Mouse (Mus musculus): Measurements from ENCODE around the gene Noxo1.

DNA sequence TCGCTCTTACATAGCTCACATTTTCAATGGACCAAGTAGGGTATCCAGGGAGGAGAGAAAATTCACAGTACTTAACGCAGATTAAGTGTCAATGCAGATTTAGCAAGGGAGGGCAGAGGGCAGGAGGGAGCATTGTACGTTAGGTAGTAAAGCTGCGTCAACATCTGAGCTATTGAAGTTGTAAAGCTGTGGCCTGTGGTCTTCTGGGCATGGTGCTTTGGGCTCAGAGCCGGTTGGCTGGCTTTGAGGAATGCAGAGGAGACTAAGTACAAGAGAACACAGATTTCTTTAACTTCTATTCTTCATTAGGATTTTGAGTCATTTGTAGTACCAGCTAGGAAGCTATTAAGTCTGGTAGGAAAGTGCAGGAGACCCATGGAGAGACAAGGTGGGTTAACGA is 19.5 kb downstream of the Noxo1 start:
- TF ChIP-seq CTCF (IDR thresholded peaks at IDR 0.05; ENCODE audit: control insufficient read depth, insufficient read depth, insufficient replicate concordance, low read depth, low read length), result no peak
- TF ChIP-seq POLR2A (IDR thresholded peaks at IDR 0.05; ENCODE audit: control insufficient read depth, low read depth, low read length), result no peak

All from testis, adult 2 months (tissue).